Mouse (Mus musculus) thymus, adult 18-20 months (tissue): ENCODE measurements around the gene Bhlhe41.

Experiments used
- DNase-seq, 2 experiments: peaks; one replicate each; pipeline ENCODE4 v3.0.0; 2022; ENCODE audit warnings: mixed read lengths in 2 of 2

Gene Bhlhe41

GRCm38 (mm10) chr6:145865289-145865885, at the start of gene Bhlhe41:
TSS of gene Bhlhe41 (minus strand) at chr6:145865558.
- no peak for DNase-seq

- DNase-seq, result no peak
Observed at GRCm38 (mm10) chr6:145912232-145912631, 46.9 kb upstream of the Bhlhe41 start.

GRCm38 (mm10) chr6:145910469-145911426, 45.4 kb upstream of the Bhlhe41 start:
- DNase-seq, result no peak

- no peak for DNase-seq
Observed at GRCm38 (mm10) chr6:145909943-145910342, 44.6 kb upstream of the Bhlhe41 start.

GRCm38 (mm10) chr6:145906096-145906890, 40.9 kb upstream of the Bhlhe41 start:
- no peak for DNase-seq

- DNase-seq, result no peak
Observed at GRCm38 (mm10) chr6:145904616-145905015, 39.3 kb upstream of the Bhlhe41 start.

GRCm38 (mm10) chr6:145904169-145904568, 38.8 kb upstream of the Bhlhe41 start:
- DNase-seq, result no peak

- peak in 1 of 2 experiments; percentile 8 for DNase-seq
Observed at GRCm38 (mm10) chr6:145894669-145895342, 29.4 kb upstream of the Bhlhe41 start.

- peak in 1 of 2 experiments; percentile 7 for DNase-seq
Observed at GRCm38 (mm10) chr6:145893366-145894021, 28.1 kb upstream of the Bhlhe41 start.

GRCm38 (mm10) chr6:145892381-145893265, 27.3 kb upstream of the Bhlhe41 start:
- DNase-seq, result no peak

GRCm38 (mm10) chr6:145891951-145892350, 26.6 kb upstream of the Bhlhe41 start:
- no peak for DNase-seq

GRCm38 (mm10) chr6:145887719-145888118, 22.4 kb upstream of the Bhlhe41 start:
- DNase-seq, result no peak

- DNase-seq, result no peak
Observed at GRCm38 (mm10) chr6:145886277-145886676, 20.9 kb upstream of the Bhlhe41 start.

GRCm38 (mm10) chr6:145885069-145885468, 19.7 kb upstream of the Bhlhe41 start:
- no peak for DNase-seq

GRCm38 (mm10) chr6:145883668-145884067, 18.3 kb upstream of the Bhlhe41 start:
- no peak for DNase-seq

- no peak for DNase-seq
Observed at GRCm38 (mm10) chr6:145883010-145883409, 17.7 kb upstream of the Bhlhe41 start.

- DNase-seq, result no peak
Observed at GRCm38 (mm10) chr6:145880609-145881008, 15.3 kb upstream of the Bhlhe41 start.

GRCm38 (mm10) chr6:145876986-145877735, 11.8 kb upstream of the Bhlhe41 start:
- no peak for DNase-seq

GRCm38 (mm10) chr6:145873354-145873753, 8.0 kb upstream of the Bhlhe41 start:
- no peak for DNase-seq

GRCm38 (mm10) chr6:145872010-145872409, 6.7 kb upstream of the Bhlhe41 start:
- DNase-seq, result no peak
